Mouse (Mus musculus) B cell, adult (primary cell): ENCODE data around the gene Tmem132c. TPM values are rescaled to one million over a fixed set of nuclear protein-coding genes. Genes with fewer than 3 reads are reported as not detected.

ENCODE experiments used
- total RNA-seq: library from RNA; stranded (reverse); gene quantifications from 4 replicates; pipeline ENCODE4 v1.2.4, GENCODE M21; 2023; ENCODE audit not compliant: inconsistent age

Gene Tmem132c
- total RNA-seq: not detected in 4 replicates

GRCm38 (mm10) chr5:127241136-127241924 is at the start of gene Tmem132c:
Tmem132c (plus strand) TSS chr5:127241808.

